Mouse (Mus musculus): ENCODE results near the gene Alpk1. TPM values are rescaled to one million over a fixed set of nuclear protein-coding genes. Genes with fewer than 3 reads are reported as not detected.

Gene Alpk1
- polyA plus RNA-seq, 1 experiment from 2014 or later = 0.37 TPM

- DNase-seq (ENCODE audit: low spot score) = no peak
- Histone ChIP-seq H3K36me3 (ENCODE audit: control insufficient read depth, insufficient read depth, low read length) (peaks cover 5% of the 10 kb centered on the region; the same call in 1 of the 2 replicates), H3K9ac (ENCODE audit: low read length) (no peak overlapping the region), H3K27me3 (ENCODE audit: control insufficient read depth, insufficient read depth, low read length) (no peaks in the 10 kb centered on the region), H3K27ac (replicated peaks; ENCODE audit: low read depth, low read length) (no peak overlapping the region), H3K4me3 (ENCODE audit: low read depth, low read length) (no peak overlapping the region), H3K4me1 (ENCODE audit: control insufficient read depth, insufficient read depth, low read length) (peaks cover 9% of the 10 kb centered on the region; the same call in 1 of the 2 replicates), H3K4me2 (ENCODE audit: low read depth, severe bottlenecking) (no peak overlapping the region), H3K9me3 (ENCODE audit: control insufficient read depth, low read length) (no peaks in the 10 kb centered on the region)
- 62% methylated on average over 7 of the region's 7 CpGs for WGBS
- no peak for ATAC-seq (ENCODE audit: insufficient number of reproducible peaks, low FRiP score, low TSS enrichment, low read depth)
Observed at GRCm38 (mm10) chr3:127817120-127817683, 36.9 kb upstream of the Alpk1 start.

GRCm38 (mm10) chr3:127809103-127809502 lies 28.8 kb upstream of the Alpk1 start:
- Histone ChIP-seq H3K4me3 (ENCODE audit: low read depth, low read length) (no peak overlapping the region), H3K27ac (replicated peaks; ENCODE audit: low read depth, low read length) (no peak overlapping the region), H3K4me2 (ENCODE audit: low read depth, severe bottlenecking) (no peak overlapping the region), H3K9me3 (ENCODE audit: control insufficient read depth, low read length) (no peaks in the 10 kb centered on the region), H3K27me3 (ENCODE audit: control insufficient read depth, insufficient read depth, low read length) (no peaks in the 10 kb centered on the region), H3K36me3 (ENCODE audit: control insufficient read depth, insufficient read depth, low read length) (no peaks in the 10 kb centered on the region; the same call in 1 of the 2 replicates), H3K9ac (ENCODE audit: low read length) (no peak overlapping the region), H3K4me1 (ENCODE audit: control insufficient read depth, insufficient read depth, low read length) (no peaks in the 10 kb centered on the region)
- WGBS = 89% methylated on average over 7 of the region's 7 CpGs
- DNase-seq (ENCODE audit: low spot score) = no peak
- ATAC-seq (ENCODE audit: insufficient number of reproducible peaks, low FRiP score, low TSS enrichment, low read depth) = no peak

- Histone ChIP-seq H3K9ac (ENCODE audit: low read length) (no peak overlapping the region), H3K27me3 (ENCODE audit: control insufficient read depth, insufficient read depth, low read length) (no peaks in the 10 kb centered on the region), H3K36me3 (ENCODE audit: control insufficient read depth, insufficient read depth, low read length) (no peaks in the 10 kb centered on the region; the same call in 1 of the 2 replicates), H3K4me2 (ENCODE audit: low read depth, severe bottlenecking) (no peak overlapping the region), H3K4me3 (ENCODE audit: low read depth, low read length) (no peak overlapping the region), H3K27ac (replicated peaks; ENCODE audit: low read depth, low read length) (no peak overlapping the region), H3K9me3 (ENCODE audit: control insufficient read depth, low read length) (no peaks in the 10 kb centered on the region), H3K4me1 (ENCODE audit: control insufficient read depth, insufficient read depth, low read length) (no peaks in the 10 kb centered on the region)
- no peak for ATAC-seq (ENCODE audit: insufficient number of reproducible peaks, low FRiP score, low TSS enrichment, low read depth)
- DNase-seq (ENCODE audit: low spot score) = no peak
- 70% methylated on average over 5 of the region's 5 CpGs for WGBS
Observed at GRCm38 (mm10) chr3:127807846-127808245, 27.5 kb upstream of the Alpk1 start.

GRCm38 (mm10) chr3:127805991-127806390 lies 25.7 kb upstream of the Alpk1 start:
- H3K4me1 ChIP-seq (ENCODE audit: control insufficient read depth, insufficient read depth, low read length) = no peaks in the 10 kb centered on the region
- H3K4me2 ChIP-seq (ENCODE audit: low read depth, severe bottlenecking) = no peak overlapping the region
- H3K36me3 ChIP-seq (ENCODE audit: control insufficient read depth, insufficient read depth, low read length) = no peaks in the 10 kb centered on the region; the same call in 1 of the 2 replicates
- ATAC-seq (ENCODE audit: insufficient number of reproducible peaks, low FRiP score, low TSS enrichment, low read depth) (no peak), DNase-seq (ENCODE audit: low spot score) (no peak)
- H3K4me3 ChIP-seq (ENCODE audit: low read depth, low read length) = no peak overlapping the region
- H3K9me3 ChIP-seq (ENCODE audit: control insufficient read depth, low read length) = no peaks in the 10 kb centered on the region
- 91% methylated on average over 6 of the region's 6 CpGs for WGBS
- H3K27me3 ChIP-seq (ENCODE audit: control insufficient read depth, insufficient read depth, low read length) = no peaks in the 10 kb centered on the region
- no peak overlapping the region for H3K9ac ChIP-seq (ENCODE audit: low read length)
- H3K27ac ChIP-seq (replicated peaks; ENCODE audit: low read depth, low read length) = no peak overlapping the region

- ATAC-seq (ENCODE audit: insufficient number of reproducible peaks, low FRiP score, low TSS enrichment, low read depth) (no peak), DNase-seq (ENCODE audit: low spot score) (no peak)
- no peak overlapping the region for H3K27ac ChIP-seq (replicated peaks; ENCODE audit: low read depth, low read length)
- no peak overlapping the region for H3K4me2 ChIP-seq (ENCODE audit: low read depth, severe bottlenecking)
- WGBS = 91% methylated on average over 12 of the region's 12 CpGs
- H3K9ac ChIP-seq (ENCODE audit: low read length) = no peak overlapping the region
- no peaks in the 10 kb centered on the region for H3K27me3 ChIP-seq (ENCODE audit: control insufficient read depth, insufficient read depth, low read length)
- H3K9me3 ChIP-seq (ENCODE audit: control insufficient read depth, low read length) = no peaks in the 10 kb centered on the region
- no peak overlapping the region for H3K4me3 ChIP-seq (ENCODE audit: low read depth, low read length)
- H3K4me1 ChIP-seq (ENCODE audit: control insufficient read depth, insufficient read depth, low read length) = no peaks in the 10 kb centered on the region
- H3K36me3 ChIP-seq (ENCODE audit: control insufficient read depth, insufficient read depth, low read length) = no peaks in the 10 kb centered on the region; the same call in 1 of the 2 replicates
Observed at GRCm38 (mm10) chr3:127805071-127805470, 24.7 kb upstream of the Alpk1 start.

- Histone ChIP-seq H3K9ac (ENCODE audit: low read length) (no peak overlapping the region), H3K4me1 (ENCODE audit: control insufficient read depth, insufficient read depth, low read length) (no peaks in the 10 kb centered on the region), H3K27me3 (ENCODE audit: control insufficient read depth, insufficient read depth, low read length) (no peaks in the 10 kb centered on the region), H3K4me2 (ENCODE audit: low read depth, severe bottlenecking) (no peak overlapping the region), H3K4me3 (ENCODE audit: low read depth, low read length) (no peak overlapping the region), H3K36me3 (ENCODE audit: control insufficient read depth, insufficient read depth, low read length) (no peaks in the 10 kb centered on the region), H3K9me3 (ENCODE audit: control insufficient read depth, low read length) (no peaks in the 10 kb centered on the region), H3K27ac (replicated peaks; ENCODE audit: low read depth, low read length) (no peak overlapping the region)
- DNase-seq (ENCODE audit: low spot score) (no peak), ATAC-seq (ENCODE audit: insufficient number of reproducible peaks, low FRiP score, low TSS enrichment, low read depth) (no peak)
- 86% methylated on average over 4 of the region's 4 CpGs for WGBS
Observed at GRCm38 (mm10) chr3:127804439-127804838, 24.1 kb upstream of the Alpk1 start.

- Histone ChIP-seq H3K4me2 (ENCODE audit: low read depth, severe bottlenecking) (no peak overlapping the region), H3K9ac (ENCODE audit: low read length) (no peak overlapping the region), H3K4me1 (ENCODE audit: control insufficient read depth, insufficient read depth, low read length) (no peaks in the 10 kb centered on the region), H3K4me3 (ENCODE audit: low read depth, low read length) (no peak overlapping the region), H3K27me3 (ENCODE audit: control insufficient read depth, insufficient read depth, low read length) (no peaks in the 10 kb centered on the region), H3K9me3 (ENCODE audit: control insufficient read depth, low read length) (no peaks in the 10 kb centered on the region), H3K27ac (replicated peaks; ENCODE audit: low read depth, low read length) (no peak overlapping the region), H3K36me3 (ENCODE audit: control insufficient read depth, insufficient read depth, low read length) (no peaks in the 10 kb centered on the region)
- WGBS = 57% methylated on average over 8 of the region's 8 CpGs
- ATAC-seq (ENCODE audit: insufficient number of reproducible peaks, low FRiP score, low TSS enrichment, low read depth) = no peak
- no peak for DNase-seq (ENCODE audit: low spot score)
Observed at GRCm38 (mm10) chr3:127802814-127803213, 22.5 kb upstream of the Alpk1 start.

- no peak overlapping the region for H3K4me3 ChIP-seq (ENCODE audit: low read depth, low read length)
- no peak overlapping the region for H3K9ac ChIP-seq (ENCODE audit: low read length)
- no peaks in the 10 kb centered on the region for H3K9me3 ChIP-seq (ENCODE audit: control insufficient read depth, low read length)
- ATAC-seq (ENCODE audit: insufficient number of reproducible peaks, low FRiP score, low TSS enrichment, low read depth) = no peak
- H3K4me1 ChIP-seq (ENCODE audit: control insufficient read depth, insufficient read depth, low read length) = no peaks in the 10 kb centered on the region
- no peaks in the 10 kb centered on the region for H3K27me3 ChIP-seq (ENCODE audit: control insufficient read depth, insufficient read depth, low read length)
- no peak for DNase-seq (ENCODE audit: low spot score)
- 90% methylated on average over 8 of the region's 8 CpGs for WGBS
- H3K36me3 ChIP-seq (ENCODE audit: control insufficient read depth, insufficient read depth, low read length) = no peaks in the 10 kb centered on the region
- H3K4me2 ChIP-seq (ENCODE audit: low read depth, severe bottlenecking) = no peak overlapping the region
- H3K27ac ChIP-seq (replicated peaks; ENCODE audit: low read depth, low read length) = no peak overlapping the region
Observed at GRCm38 (mm10) chr3:127801162-127801561, 20.8 kb upstream of the Alpk1 start.

GRCm38 (mm10) chr3:127796271-127796670 lies 15.9 kb upstream of the Alpk1 start:
- 98% methylated on average over 7 of the region's 7 CpGs for WGBS

More at GRCm38 (mm10) chr3:127796271-127796670, 15.9 kb upstream of the Alpk1 start:
- Histone ChIP-seq H3K4me2 (ENCODE audit: low read depth, severe bottlenecking) (no peak overlapping the region), H3K9me3 (ENCODE audit: control insufficient read depth, low read length) (no peaks in the 10 kb centered on the region), H3K9ac (ENCODE audit: low read length) (no peak overlapping the region), H3K4me3 (ENCODE audit: low read depth, low read length) (no peak overlapping the region), H3K36me3 (ENCODE audit: control insufficient read depth, insufficient read depth, low read length) (no peaks in the 10 kb centered on the region), H3K4me1 (ENCODE audit: control insufficient read depth, insufficient read depth, low read length) (no peaks in the 10 kb centered on the region), H3K27me3 (ENCODE audit: control insufficient read depth, insufficient read depth, low read length) (no peaks in the 10 kb centered on the region), H3K27ac (replicated peaks; ENCODE audit: low read depth, low read length) (no peak overlapping the region)
- no peak for DNase-seq (ENCODE audit: low spot score)
- ATAC-seq (ENCODE audit: insufficient number of reproducible peaks, low FRiP score, low TSS enrichment, low read depth) = no peak

All from limb, embryonic 11.5 days (tissue).